Mouse (Mus musculus): ENCODE results near the gene Lta.

Lta gene

DNA sequence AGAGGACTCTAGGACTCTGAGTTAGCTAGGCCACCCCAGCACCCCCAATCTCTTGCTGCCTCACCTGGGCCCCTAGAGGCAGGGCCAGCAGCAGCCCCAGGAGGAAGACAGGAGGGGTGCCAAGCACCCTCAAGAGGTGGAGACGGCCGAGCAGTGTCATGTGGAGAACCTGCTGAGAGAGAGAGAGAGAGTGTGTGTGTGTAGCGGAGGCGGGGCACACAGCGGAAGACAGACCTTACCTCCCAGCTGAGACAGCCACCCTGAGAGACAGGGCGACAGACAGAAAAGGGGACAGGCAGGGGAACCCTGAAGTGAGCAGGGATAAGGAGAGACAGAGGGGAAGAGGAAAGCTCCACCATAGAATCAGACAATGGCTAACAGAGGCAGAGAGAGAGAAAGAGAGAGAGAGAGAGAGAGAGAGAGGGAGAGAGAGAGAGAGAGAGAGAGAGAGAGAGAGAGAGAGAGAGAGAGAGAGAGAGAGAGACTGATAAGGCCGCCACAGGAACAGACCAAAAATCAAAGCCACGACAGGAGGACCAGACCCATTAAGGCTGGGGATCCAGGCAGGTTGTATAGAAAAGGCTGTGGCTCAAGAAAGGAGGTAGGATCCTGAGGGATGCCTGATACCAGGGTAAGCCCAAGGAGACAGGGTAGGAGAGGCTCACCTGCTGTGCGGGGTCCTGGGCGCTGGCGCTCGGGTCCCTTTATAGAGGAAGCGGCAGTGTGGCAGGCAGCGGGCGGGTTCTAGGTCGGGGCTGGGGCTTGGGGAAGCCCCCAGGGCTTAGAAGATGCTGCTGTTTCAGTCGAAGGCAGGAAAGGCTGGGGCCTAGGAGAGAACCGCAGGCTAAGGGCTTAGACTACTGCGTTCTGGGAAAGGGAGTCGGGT lies at the start of gene Lta:
Gene Lta, minus strand, starts transcription at position 858 of the 886 bp plus-strand sequence.
- in situ Hi-C loops (cut with MboI, MseI): no loop called here

DNA sequence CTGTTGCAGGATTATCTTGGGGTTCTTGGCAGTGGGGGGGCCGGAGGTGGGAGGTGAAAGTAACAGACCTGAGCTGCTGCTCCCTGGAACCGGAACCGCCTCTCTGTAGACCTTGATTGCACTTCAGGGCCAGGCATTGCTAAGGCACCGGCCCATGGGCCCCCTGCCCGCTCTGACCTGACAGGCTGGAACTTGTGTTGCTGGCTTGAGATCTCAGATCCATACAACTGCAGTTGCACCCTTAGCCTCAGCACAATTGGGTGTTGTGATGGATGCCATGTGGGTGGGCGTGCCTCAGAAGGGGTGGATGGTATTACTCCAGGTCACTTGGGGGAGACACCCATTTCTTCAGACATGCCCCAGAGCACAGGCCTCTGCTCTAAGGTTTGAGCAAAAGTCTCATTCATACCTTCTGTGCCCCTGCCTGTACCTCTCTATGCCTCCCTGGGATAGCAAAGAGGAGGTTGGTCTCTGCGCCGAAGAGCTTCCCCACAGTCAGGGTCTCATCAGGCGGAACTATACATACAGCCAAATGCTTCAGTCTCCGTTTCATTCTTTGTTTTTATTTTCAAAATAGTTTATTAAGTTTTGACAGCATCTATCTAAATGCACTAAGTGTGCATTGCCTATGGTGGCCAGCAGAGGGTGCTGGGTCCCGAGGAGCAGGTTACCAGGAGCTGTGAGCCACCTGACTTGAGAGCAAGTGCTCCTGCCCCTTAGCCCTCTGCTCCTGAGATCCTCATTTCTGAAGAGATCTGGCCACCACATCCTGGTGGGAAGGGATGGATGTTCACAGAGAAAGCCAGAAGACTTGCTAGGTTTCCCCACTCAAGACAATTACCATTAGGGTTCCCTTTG lies 49.3 kb upstream of the Lta start:
- in situ Hi-C loops (cut with MboI, MseI): no loop called here

DNA sequence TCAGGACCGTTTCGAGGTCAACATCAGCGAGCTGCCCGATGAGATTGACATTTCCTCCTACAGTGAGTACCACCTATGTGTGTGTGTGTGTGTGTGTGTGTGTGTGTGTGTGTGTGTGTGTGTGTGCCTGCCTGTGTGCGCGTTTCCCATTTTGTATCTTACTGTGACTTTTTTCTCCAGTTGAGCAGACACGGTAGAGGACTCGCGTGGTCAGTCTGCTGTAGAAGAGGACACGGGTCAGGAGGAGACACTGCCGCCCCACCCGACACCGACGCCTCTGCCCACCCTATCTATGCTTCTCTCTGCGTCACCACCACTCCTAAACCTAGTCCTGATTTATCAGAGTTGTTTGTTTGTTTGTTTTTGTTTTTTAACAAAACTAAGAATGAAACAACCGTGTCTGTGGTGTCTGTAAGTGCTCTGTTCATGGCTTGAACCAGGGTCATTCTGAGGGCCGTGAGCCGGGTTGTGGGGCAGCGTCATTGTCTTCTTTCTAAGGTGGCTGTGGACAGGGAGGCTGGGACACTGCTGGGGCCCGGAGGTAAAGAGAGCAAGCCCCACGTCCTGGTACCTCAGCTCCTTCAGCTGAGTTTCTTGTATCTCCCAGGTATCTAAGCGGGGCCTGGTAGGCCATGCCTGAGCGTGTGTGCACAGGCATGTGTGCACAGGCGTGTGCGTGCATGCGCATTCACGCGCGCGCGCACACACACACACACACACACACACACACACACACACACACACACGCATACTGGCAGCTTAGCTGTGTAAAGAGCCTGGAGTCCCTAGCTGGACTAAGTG lies 48.3 kb upstream of the Lta start:
- in situ Hi-C loops (cut with MboI, MseI): no loop called here

DNA sequence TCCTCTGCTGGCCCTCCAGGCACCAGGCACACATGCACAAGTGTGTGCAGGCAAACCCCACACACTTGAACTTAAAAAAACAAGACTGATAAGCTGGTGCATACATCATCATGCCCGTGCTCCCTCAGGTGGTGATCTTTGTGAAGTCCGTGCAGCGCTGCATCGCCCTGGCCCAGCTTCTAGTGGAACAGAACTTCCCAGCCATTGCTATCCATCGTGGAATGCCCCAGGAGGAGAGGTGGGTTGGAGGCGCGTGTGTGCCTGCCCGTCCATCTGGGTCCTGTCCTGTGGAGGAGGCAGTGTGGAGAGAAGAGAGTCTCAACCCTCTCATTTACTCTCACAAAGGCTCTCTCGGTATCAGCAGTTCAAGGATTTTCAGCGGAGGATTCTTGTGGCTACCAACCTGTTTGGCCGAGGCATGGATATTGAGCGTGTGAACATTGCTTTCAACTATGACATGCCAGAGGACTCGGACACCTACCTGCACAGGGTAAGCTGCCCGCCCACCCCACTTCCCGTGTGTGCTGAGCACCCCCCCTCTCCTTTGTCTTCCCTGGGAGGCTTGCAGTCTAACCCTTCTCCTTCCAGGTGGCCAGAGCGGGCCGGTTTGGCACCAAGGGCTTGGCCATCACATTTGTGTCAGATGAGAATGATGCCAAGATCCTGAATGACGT lies 47.6 kb upstream of the Lta start:
- in situ Hi-C loops (cut with MboI, MseI): no loop called here

GRCm38 (mm10) chr17:35251981-35252380 lies 46.8 kb upstream of the Lta start:
- in situ Hi-C loops (cut with MboI, MseI): no loop called here

- in situ Hi-C loops (cut with MboI, MseI): no loop called here
These were observed 46.1 kb upstream of the Lta start for GRCm38 (mm10) chr17:35251162-35251719.

DNA sequence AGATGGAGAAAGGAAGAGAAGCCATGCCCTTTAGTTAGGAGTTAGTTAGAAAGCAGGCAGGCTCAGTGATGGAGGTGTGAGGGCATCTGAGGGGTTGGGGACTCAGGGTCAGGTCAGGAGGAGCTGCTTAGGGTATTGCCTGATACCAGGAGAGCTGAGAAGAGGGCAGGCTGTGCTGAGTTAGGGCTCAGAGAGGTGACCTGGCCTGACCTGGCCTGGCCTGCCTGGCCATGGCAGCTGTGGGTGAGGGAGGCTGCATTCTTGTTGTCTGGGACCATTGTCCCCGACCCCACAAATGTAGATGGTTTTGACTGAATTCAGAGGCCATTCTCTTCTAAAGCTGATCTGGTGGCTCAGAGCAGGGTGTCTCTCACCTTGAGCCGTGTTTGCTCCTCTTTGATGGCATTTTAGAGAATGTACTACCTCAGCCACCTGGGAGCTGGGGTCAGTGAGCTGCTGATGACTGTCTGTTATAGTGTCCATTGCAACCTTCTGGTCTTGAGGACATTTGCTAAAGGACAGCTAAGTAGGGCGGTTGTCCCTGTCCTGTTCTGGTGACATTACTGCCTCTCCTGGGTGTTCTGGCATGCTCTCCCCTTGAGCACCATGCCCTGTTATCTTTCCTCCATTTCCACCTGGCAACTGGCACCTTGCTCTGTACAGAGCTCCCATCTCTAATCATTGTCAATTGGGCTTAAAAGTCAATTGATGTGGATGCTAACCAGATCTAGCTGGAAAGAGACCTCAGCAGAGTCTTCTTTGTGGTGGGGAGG lies 45.4 kb upstream of the Lta start:
- in situ Hi-C loops (cut with MboI, MseI): no loop called here

DNA sequence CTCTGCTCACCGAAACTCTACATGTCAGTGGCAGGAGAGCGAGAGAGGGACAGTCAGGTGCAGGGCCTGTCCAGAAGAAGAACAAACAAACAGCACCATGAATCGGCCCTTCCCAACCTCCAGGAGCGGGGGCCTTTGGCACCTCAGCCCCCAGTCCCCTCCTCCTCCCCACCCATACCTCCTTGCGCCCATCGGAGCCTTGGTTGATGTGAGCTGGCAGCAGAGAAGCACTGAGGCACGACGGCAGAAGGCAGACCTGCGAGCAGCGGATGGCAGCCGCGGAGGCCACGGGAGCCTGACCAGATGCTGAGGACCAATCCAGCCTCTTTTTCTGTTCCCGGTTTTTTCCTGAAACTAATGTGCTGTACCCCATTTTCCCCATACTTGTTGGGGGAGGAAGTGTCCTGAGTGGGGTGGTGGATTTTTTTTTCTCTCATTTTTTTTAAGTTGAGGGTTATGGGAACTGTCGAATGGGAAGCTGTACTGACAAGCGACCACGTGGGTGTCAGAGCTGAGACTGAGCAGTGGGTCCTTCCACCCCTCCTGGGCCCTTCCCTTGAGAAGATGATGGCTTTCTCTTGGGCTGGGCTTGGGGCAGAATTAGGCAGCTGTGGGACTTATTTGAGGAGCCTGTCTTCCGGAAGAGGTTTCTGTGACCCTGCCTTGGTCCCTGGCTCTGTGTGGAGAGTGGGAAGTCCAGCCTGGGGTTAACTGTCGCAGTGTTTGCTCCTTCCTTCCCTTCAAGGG lies 44.5 kb upstream of the Lta start:
- in situ Hi-C loops (cut with MboI, MseI): no loop called here

DNA sequence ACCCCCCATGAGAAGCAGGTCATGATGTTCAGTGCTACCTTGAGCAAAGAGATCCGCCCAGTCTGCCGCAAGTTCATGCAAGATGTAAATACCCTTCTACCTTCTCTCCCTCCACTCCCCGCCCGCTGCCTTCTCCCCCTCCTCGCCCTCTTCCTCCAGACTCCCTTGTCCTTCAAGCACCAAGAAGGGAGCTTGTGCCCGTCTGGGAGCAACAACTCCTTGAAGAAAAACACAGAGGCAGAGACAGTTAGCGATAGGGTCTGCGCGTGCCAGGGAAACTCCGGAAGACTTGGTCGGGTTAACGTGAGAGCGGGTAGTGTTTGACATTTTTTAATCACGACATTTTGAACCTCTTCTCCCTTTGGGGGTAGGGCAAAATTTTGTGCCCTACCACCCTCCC lies 43.8 kb upstream of the Lta start:
- in situ Hi-C loops (cut with MboI, MseI): no loop called here

DNA sequence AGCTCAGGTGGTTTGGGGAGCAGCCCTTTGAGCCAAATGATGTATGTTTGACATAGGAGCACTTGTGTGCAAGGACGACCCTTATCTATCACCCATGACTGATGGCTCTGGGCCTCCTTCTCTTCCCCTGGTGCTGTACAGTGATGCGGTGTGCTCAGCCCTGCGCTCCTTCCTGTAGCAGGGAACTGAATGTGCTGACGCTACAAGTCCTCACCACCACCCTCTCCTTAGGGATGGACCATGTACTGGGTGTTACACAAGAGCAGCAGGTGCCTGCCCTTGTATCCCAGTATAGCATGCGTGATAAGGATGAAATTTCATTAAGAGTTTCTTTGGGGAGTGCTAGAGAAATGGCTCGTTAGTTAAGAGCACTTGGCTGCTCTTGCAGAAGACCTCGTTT lies 42.0 kb upstream of the Lta start:
- in situ Hi-C loops (cut with MboI, MseI): no loop called here

GRCm38 (mm10) chr17:35245731-35246623 lies 40.8 kb upstream of the Lta start:
- in situ Hi-C loops (cut with MboI, MseI): no loop called here

DNA sequence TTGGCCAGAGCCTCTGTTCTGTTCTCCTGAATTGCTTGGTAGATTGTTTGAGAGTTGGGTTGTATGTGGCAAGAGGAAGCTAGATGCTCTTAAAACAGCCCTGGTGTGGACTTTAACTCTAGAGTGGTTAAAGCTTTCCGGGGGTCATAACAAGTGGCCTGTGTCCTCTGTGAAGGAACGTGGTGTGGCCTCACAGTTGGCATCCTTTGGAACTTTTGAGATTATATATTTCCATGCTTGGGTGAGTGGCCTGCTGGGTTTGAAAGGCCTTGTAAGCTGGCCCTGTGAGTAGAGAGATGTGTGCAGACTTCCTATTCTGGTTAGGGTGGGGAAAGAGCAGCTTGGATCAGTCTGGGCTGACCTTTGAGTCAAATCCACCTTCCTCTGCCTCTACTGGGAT lies 39.8 kb upstream of the Lta start:
- in situ Hi-C loops (cut with MboI, MseI): no loop called here

DNA sequence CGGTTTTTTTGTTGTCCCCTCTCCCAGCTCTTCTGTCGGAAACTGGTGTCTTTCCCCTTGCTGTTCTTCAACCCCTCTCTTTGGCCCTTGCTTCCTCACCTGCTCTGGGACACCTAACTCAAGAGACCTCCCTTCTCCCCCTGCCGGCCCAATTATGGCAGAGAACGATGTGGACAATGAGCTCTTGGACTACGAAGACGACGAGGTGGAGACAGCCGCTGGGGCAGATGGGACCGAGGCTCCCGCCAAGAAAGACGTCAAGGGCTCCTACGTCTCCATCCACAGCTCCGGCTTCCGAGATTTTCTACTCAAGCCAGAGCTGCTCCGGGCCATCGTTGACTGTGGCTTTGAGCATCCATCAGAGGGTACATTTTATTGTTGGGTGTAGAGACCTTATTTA lies 37.9 kb upstream of the Lta start:
- in situ Hi-C loops (cut with MboI, MseI): no loop called here

- in situ Hi-C loops (cut with MboI, MseI): no loop called here
These were observed 37.1 kb upstream of the Lta start for GRCm38 (mm10) chr17:35242015-35242941.

DNA sequence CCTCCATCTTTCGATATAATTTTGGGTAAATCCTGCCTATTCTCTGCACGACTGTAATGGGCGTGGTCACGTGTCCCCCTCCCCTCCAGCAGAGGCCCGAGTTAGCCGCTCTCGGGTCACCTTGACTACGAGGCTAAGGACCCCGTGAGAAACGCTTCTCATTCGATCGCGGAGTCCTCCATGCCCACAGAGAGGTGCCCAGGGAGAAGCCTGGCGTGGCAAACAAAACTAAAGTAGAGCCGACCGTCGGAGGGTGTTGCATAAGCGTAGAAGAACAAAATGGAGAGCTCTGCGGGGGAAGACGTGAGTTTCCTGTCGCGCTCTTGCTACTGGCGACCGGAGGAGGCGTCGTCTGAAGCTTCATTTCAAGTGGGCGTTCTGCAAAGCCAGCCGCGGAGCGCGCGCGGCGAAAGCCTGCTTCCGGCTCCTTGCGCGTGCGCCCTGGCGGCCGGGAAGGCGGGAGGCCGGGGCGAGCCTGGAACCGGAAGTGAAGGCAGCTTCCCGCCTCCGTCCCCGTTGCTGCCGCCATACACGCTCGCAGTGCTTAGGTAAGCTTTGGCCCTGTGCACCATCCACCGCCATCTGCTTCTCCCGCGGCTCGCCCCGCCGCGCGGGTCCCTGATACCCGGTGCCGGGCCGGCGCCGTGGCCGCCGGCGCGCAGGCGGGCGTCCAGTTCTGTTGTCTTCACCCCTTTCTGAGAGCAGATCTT lies 36.3 kb upstream of the Lta start, which contains the start of gene Ddx39b:
Gene Ddx39b, plus strand, starts transcription at position 442 of the 710 bp plus-strand sequence.
- in situ Hi-C loops (cut with MboI, MseI): no loop called here
